Mouse (Mus musculus): Measurements from ENCODE around the gene Ptprd. TPM values are rescaled to one million over a fixed set of nuclear protein-coding genes. Genes with fewer than 3 reads are reported as not detected.

Ptprd gene
- total and polyA plus RNA-seq, 2 experiments from 2014 or later, result 5.6 to 23.3 TPM

- DNase-seq (ENCODE audit: low spot score) (peak; percentile 53), ATAC-seq (ENCODE audit: insufficient read depth, low read depth) (peak; percentile 77)
- no peaks in the 10 kb centered on the region for H3K27me3 ChIP-seq (ENCODE audit: control insufficient read depth, insufficient read depth, low read length)
- no peak for TF ChIP-seq EP300 (IDR thresholded peaks at IDR 0.05; ENCODE audit: low read depth)
- no peak for TF ChIP-seq CTCF (IDR thresholded peaks at IDR 0.05; ENCODE audit: low read depth)
- H3K9me3 ChIP-seq (replicated peaks; ENCODE audit: control insufficient read depth, low read length), result no peaks in the 10 kb centered on the region
- H3K4me3 ChIP-seq (ENCODE audit: low read depth, low read length), result no peak overlapping the region
- peaks cover 5% of the 10 kb centered on the region; the same call in 1 of the 2 replicates for H3K4me1 ChIP-seq (ENCODE audit: control insufficient read depth, insufficient read depth)
- H3K9ac ChIP-seq (replicated peaks; ENCODE audit: low read depth, low read length), result no peak overlapping the region
- no peaks in the 10 kb centered on the region for H3K36me3 ChIP-seq (replicated peaks; ENCODE audit: control insufficient read depth, insufficient read depth, low read length)
- peak overlapping the region; percentile 13; the same call in 1 of the 2 replicates for H3K4me2 ChIP-seq (ENCODE audit: low read depth, low read length)
- H3K27ac ChIP-seq (ENCODE audit: low read depth), result no peak overlapping the region
- WGBS, result 32% methylated on average over 2 of the region's 2 CpGs
These were observed 468.4 kb downstream of the Ptprd start for GRCm38 (mm10) chr4:77743391-77743790.

GRCm38 (mm10) chr4:77721908-77722307 is 489.9 kb downstream of the Ptprd start:
- 51% methylated on average over 6 of the region's 6 CpGs for WGBS

GRCm38 (mm10) chr4:77717792-77718191 is 494.0 kb downstream of the Ptprd start:
- Histone ChIP-seq H3K4me1 (ENCODE audit: control insufficient read depth, insufficient read depth) (no peaks in the 10 kb centered on the region), H3K9me3 (replicated peaks; ENCODE audit: control insufficient read depth, low read length) (no peaks in the 10 kb centered on the region), H3K4me2 (ENCODE audit: low read depth, low read length) (no peak overlapping the region), H3K4me3 (ENCODE audit: low read depth, low read length) (no peak overlapping the region), H3K27me3 (ENCODE audit: control insufficient read depth, insufficient read depth, low read length) (no peaks in the 10 kb centered on the region), H3K9ac (replicated peaks; ENCODE audit: low read depth, low read length) (no peak overlapping the region), H3K27ac (ENCODE audit: low read depth) (no peak overlapping the region), H3K36me3 (replicated peaks; ENCODE audit: control insufficient read depth, insufficient read depth, low read length) (no peaks in the 10 kb centered on the region)
- ATAC-seq (ENCODE audit: insufficient read depth, low read depth) (no peak), DNase-seq (ENCODE audit: low spot score) (no peak)
- 50% methylated on average over 2 of the region's 2 CpGs for WGBS
- TF ChIP-seq EP300 (IDR thresholded peaks at IDR 0.05; ENCODE audit: low read depth) (no peak), CTCF (IDR thresholded peaks at IDR 0.05; ENCODE audit: low read depth) (no peak)

More at GRCm38 (mm10) chr4:77721908-77722307, 489.9 kb downstream of the Ptprd start:
- ATAC-seq (ENCODE audit: insufficient read depth, low read depth), result no peak
- H3K36me3 ChIP-seq (replicated peaks; ENCODE audit: control insufficient read depth, insufficient read depth, low read length), result no peaks in the 10 kb centered on the region
- H3K4me2 ChIP-seq (ENCODE audit: low read depth, low read length), result no peak overlapping the region
- no peak overlapping the region for H3K4me3 ChIP-seq (ENCODE audit: low read depth, low read length)
- H3K9ac ChIP-seq (replicated peaks; ENCODE audit: low read depth, low read length), result no peak overlapping the region
- no peak for DNase-seq (ENCODE audit: low spot score)
- no peaks in the 10 kb centered on the region for H3K27me3 ChIP-seq (ENCODE audit: control insufficient read depth, insufficient read depth, low read length)
- no peaks in the 10 kb centered on the region for H3K4me1 ChIP-seq (ENCODE audit: control insufficient read depth, insufficient read depth)
- no peak overlapping the region for H3K27ac ChIP-seq (ENCODE audit: low read depth)
- H3K9me3 ChIP-seq (replicated peaks; ENCODE audit: control insufficient read depth, low read length), result no peaks in the 10 kb centered on the region
- TF ChIP-seq EP300 (IDR thresholded peaks at IDR 0.05; ENCODE audit: low read depth), result no peak
- no peak for TF ChIP-seq CTCF (IDR thresholded peaks at IDR 0.05; ENCODE audit: low read depth)

- TF ChIP-seq CTCF (IDR thresholded peaks at IDR 0.05; ENCODE audit: low read depth), result no peak
- Histone ChIP-seq H3K4me2 (ENCODE audit: low read depth, low read length) (no peak overlapping the region), H3K4me3 (ENCODE audit: low read depth, low read length) (no peak overlapping the region), H3K9me3 (replicated peaks; ENCODE audit: control insufficient read depth, low read length) (no peaks in the 10 kb centered on the region), H3K9ac (replicated peaks; ENCODE audit: low read depth, low read length) (no peak overlapping the region), H3K4me1 (ENCODE audit: control insufficient read depth, insufficient read depth) (no peaks in the 10 kb centered on the region), H3K27me3 (ENCODE audit: control insufficient read depth, insufficient read depth, low read length) (no peaks in the 10 kb centered on the region), H3K27ac (ENCODE audit: low read depth) (no peak overlapping the region), H3K36me3 (replicated peaks; ENCODE audit: control insufficient read depth, insufficient read depth, low read length) (no peaks in the 10 kb centered on the region)
- DNase-seq (ENCODE audit: low spot score), result no peak
- no peak for ATAC-seq (ENCODE audit: insufficient read depth, low read depth)
- 68% methylated on average over 2 of the region's 2 CpGs for WGBS
These were observed 501.5 kb downstream of the Ptprd start for GRCm38 (mm10) chr4:77710231-77710630.

- TF ChIP-seq CTCF (IDR thresholded peaks at IDR 0.05; ENCODE audit: low read depth) (no peak), EP300 (IDR thresholded peaks at IDR 0.05; ENCODE audit: low read depth) (no peak)
- no peak overlapping the region for H3K27ac ChIP-seq (ENCODE audit: low read depth)
- H3K27me3 ChIP-seq (ENCODE audit: control insufficient read depth, insufficient read depth, low read length), result no peaks in the 10 kb centered on the region
- WGBS, result 45% methylated on average over 2 of the region's 2 CpGs
- no peak overlapping the region for H3K4me3 ChIP-seq (ENCODE audit: low read depth, low read length)
- no peaks in the 10 kb centered on the region for H3K36me3 ChIP-seq (replicated peaks; ENCODE audit: control insufficient read depth, insufficient read depth, low read length)
- H3K4me2 ChIP-seq (ENCODE audit: low read depth, low read length), result no peak overlapping the region
- H3K9me3 ChIP-seq (replicated peaks; ENCODE audit: control insufficient read depth, low read length), result no peaks in the 10 kb centered on the region
- no peaks in the 10 kb centered on the region for H3K4me1 ChIP-seq (ENCODE audit: control insufficient read depth, insufficient read depth)
- H3K9ac ChIP-seq (replicated peaks; ENCODE audit: low read depth, low read length), result no peak overlapping the region
- ATAC-seq (ENCODE audit: insufficient read depth, low read depth) (no peak), DNase-seq (ENCODE audit: low spot score) (no peak)
These were observed 513.5 kb downstream of the Ptprd start for GRCm38 (mm10) chr4:77698294-77698693.

- no peak overlapping the region for H3K9ac ChIP-seq (replicated peaks; ENCODE audit: low read depth, low read length)
- no peaks in the 10 kb centered on the region for H3K4me1 ChIP-seq (ENCODE audit: control insufficient read depth, insufficient read depth)
- no peaks in the 10 kb centered on the region for H3K9me3 ChIP-seq (replicated peaks; ENCODE audit: control insufficient read depth, low read length)
- WGBS, result 61% methylated on average over 1 of the region's 1 CpGs
- no peak overlapping the region for H3K4me2 ChIP-seq (ENCODE audit: low read depth, low read length)
- no peaks in the 10 kb centered on the region for H3K27me3 ChIP-seq (ENCODE audit: control insufficient read depth, insufficient read depth, low read length)
- no peak for ATAC-seq (ENCODE audit: insufficient read depth, low read depth)
- H3K27ac ChIP-seq (ENCODE audit: low read depth), result no peak overlapping the region
- H3K4me3 ChIP-seq (ENCODE audit: low read depth, low read length), result no peak overlapping the region
- DNase-seq (ENCODE audit: low spot score), result no peak
- no peak for TF ChIP-seq CTCF (IDR thresholded peaks at IDR 0.05; ENCODE audit: low read depth)
- TF ChIP-seq EP300 (IDR thresholded peaks at IDR 0.05; ENCODE audit: low read depth), result no peak
- no peaks in the 10 kb centered on the region for H3K36me3 ChIP-seq (replicated peaks; ENCODE audit: control insufficient read depth, insufficient read depth, low read length)
These were observed 536.0 kb downstream of the Ptprd start for GRCm38 (mm10) chr4:77675798-77676197.
